In genomic region chr7:143691181-143691580, GRCm38 (mm10) we compare ENCODE assay signal across 21 mouse cellular contexts. TPM values are rescaled to one million over a fixed set of nuclear protein-coding genes. Genes with fewer than 3 reads are reported as not detected.
DNase-seq lines count a peak whose midpoint lies in the region; ATAC-seq and TF ChIP-seq lines count a peak whose summit lies in the region.
"Had no signal": no experiment of that assay in that cellular context is flagged by ENCODE, and none has a peak within 500 bp of the region (broad histone marks: within the 10 kb centered on the region; RNA-seq: fewer than 3 reads in every experiment).

No protein-coding gene starts in this region.

- ATAC-seq in heart, embryonic 13.5 days (ENCODE audit: extremely low read depth, insufficient number of reproducible peaks, low FRiP score, low TSS enrichment), result no peak
- ATAC-seq: CD4-positive, CD25-positive, alpha-beta regulatory T cell, adult 4 months; forebrain, embryonic 15.5 days had no signal

- TF ChIP-seq POLR2A in embryonic fibroblast, embryonic 13.5 days (IDR thresholded peaks at IDR 0.05; ENCODE audit: low read depth, low read length), result no peak

- no peak overlapping the region for H3K9ac ChIP-seq in heart, embryonic 13.5 days
- H3K9ac ChIP-seq: embryonic facial prominence, embryonic 15.5 days; forebrain, embryonic 15.5 days; hindbrain, embryonic 15.5 days had no signal

- H3K27me3 ChIP-seq in heart, embryonic 13.5 days (replicated peaks), result no peaks in the 10 kb centered on the region
- no peaks in the 10 kb centered on the region; the same call in 1 of the 2 replicates for H3K27me3 ChIP-seq in heart, embryonic 10.5 days (ENCODE audit: insufficient read depth, poor library complexity, severe bottlenecking)
- H3K27me3 ChIP-seq: embryonic facial prominence, embryonic 15.5 days; forebrain, embryonic 15.5 days had no signal

- TF ChIP-seq CTCF in embryonic fibroblast, embryonic 13.5 days (IDR thresholded peaks at IDR 0.05; ENCODE audit: borderline replicate concordance, insufficient read depth, low read length), result no peak

- 82% methylated on average over 5 of the region's 5 CpGs for WGBS in heart, embryonic 13.5 days
- WGBS in heart, embryonic 10.5 days, result 87% methylated on average over 5 of the region's 5 CpGs

- H3K4me3 ChIP-seq in heart, embryonic 13.5 days, result no peak overlapping the region
- H3K4me3 ChIP-seq in heart, embryonic 10.5 days, result no peak overlapping the region
- no peak overlapping the region for H3K4me3 ChIP-seq in embryonic fibroblast, embryonic 13.5 days (ENCODE audit: insufficient read depth, low read length)
- H3K4me3 ChIP-seq: embryonic facial prominence, embryonic 15.5 days; forebrain, embryonic 15.5 days; hindbrain, embryonic 15.5 days had no signal

- no peak for DNase-seq in heart, embryonic 10.5 days (ENCODE audit: low spot score)
- peak; percentile 26 for DNase-seq in testis, postnatal 10 days (ENCODE audit: low spot score)
- no peak for DNase-seq in testis, postnatal 14 days (ENCODE audit: low spot score)
- DNase-seq in T-cell, adult 2 months (ENCODE audit: low spot score), result no peak
- DNase-seq: adrenal gland, postnatal 10 days; B cell, adult 2 months; cerebellum, adult 11 months; cerebellum, adult 8-10 months; cerebellum, postnatal 14 days; embryo, embryonic 11 days; gastrocnemius, postnatal 36 days; heart, adult 18-20 months; heart, postnatal 14 days had no signal

- no peaks in the 10 kb centered on the region for H3K9me3 ChIP-seq in heart, embryonic 13.5 days
- no peaks in the 10 kb centered on the region for H3K9me3 ChIP-seq in heart, embryonic 10.5 days
- H3K9me3 ChIP-seq: embryonic facial prominence, embryonic 15.5 days; forebrain, embryonic 15.5 days; hindbrain, embryonic 15.5 days had no signal

- peak overlapping the region; percentile 26; the same call in 1 of the 2 replicates for H3K27ac ChIP-seq in heart, embryonic 13.5 days (replicated peaks)
- no peak overlapping the region for H3K27ac ChIP-seq in heart, embryonic 10.5 days
- H3K27ac ChIP-seq in embryonic fibroblast, embryonic 13.5 days (ENCODE audit: insufficient read depth, low read length), result 0 out of 2 replicates have a peak overlapping the region, but pooled peaks have one; percentile 3
- H3K27ac ChIP-seq: embryonic facial prominence, embryonic 15.5 days; forebrain, embryonic 15.5 days; hindbrain, embryonic 15.5 days had no signal

- peaks cover 89% of the 10 kb centered on the region for H3K36me3 ChIP-seq in heart, embryonic 13.5 days
- H3K36me3 ChIP-seq in heart, embryonic 10.5 days, result peaks cover 81% of the 10 kb centered on the region
- H3K36me3 ChIP-seq: G1E had no signal

- H3K4me1 ChIP-seq in heart, embryonic 13.5 days, result peaks cover 15% of the 10 kb centered on the region
- H3K4me1 ChIP-seq in heart, embryonic 10.5 days, result 0 out of 2 replicates have a peak, but pooled peaks cover 5% of the 10 kb centered on the region
- peaks cover 13% of the 10 kb centered on the region; the same call in 1 of the 2 replicates for H3K4me1 ChIP-seq in embryonic fibroblast, embryonic 13.5 days (ENCODE audit: control insufficient read depth, insufficient read depth, low read length)
- H3K4me1 ChIP-seq: embryonic facial prominence, embryonic 15.5 days; forebrain, embryonic 15.5 days; hindbrain, embryonic 15.5 days had no signal

- H3K4me2 ChIP-seq in heart, embryonic 13.5 days, result no peak overlapping the region
- H3K4me2 ChIP-seq: embryonic facial prominence, embryonic 15.5 days; forebrain, embryonic 15.5 days; hindbrain, embryonic 15.5 days had no signal

RNA-seq across cellular contexts. Expression of gene Tnfrsf23, which starts 5.5 kb away (rescaled TPM):
- polyA plus RNA-seq in heart, embryonic 13.5 days (2015; fragmentation: Nextera tagmentation; extraction: Ambion mirVana), result 2.4 and 3.1 TPM in 2 replicates
- 1.2 TPM in 2 replicates for polyA plus RNA-seq in heart, embryonic 10.5 days (2016; fragmentation: Nextera tagmentation; extraction: Ambion mirVana)
- polyA plus RNA-seq in embryonic fibroblast, embryonic 13.5 days (2011; ENCODE audit: insufficient read length, low read depth, missing spikeins), result 46.4 and 78.0 TPM in 2 replicates
- polyA plus RNA-seq: forebrain, embryonic 11.5 days; G1E had no signal

RNA-seq across cellular contexts. Expression of gene Tnfrsf22, which starts 41.7 kb away (rescaled TPM):
- 3.8 and 5.3 TPM in 2 replicates for polyA plus RNA-seq in heart, embryonic 13.5 days (2015; fragmentation: Nextera tagmentation; extraction: Ambion mirVana)
- polyA plus RNA-seq in heart, embryonic 10.5 days (2016; fragmentation: Nextera tagmentation; extraction: Ambion mirVana), result 2.6 and 2.9 TPM in 2 replicates
- 13.4 and 15.9 TPM in 2 replicates for polyA plus RNA-seq in embryonic fibroblast, embryonic 13.5 days (2011; ENCODE audit: insufficient read length, low read depth, missing spikeins)
- polyA plus RNA-seq: G1E had no signal

Comparison
In these comparisons a context has a peak if more than half of its experiments do, and no peak if none do; other contexts are left out.
1. RNA of gene Tnfrsf23, which starts 5.5 kb away (polyA plus RNA-seq): 46.4 to 78.0 TPM in embryonic fibroblast, embryonic 13.5 days; 2.4 to 3.1 TPM in heart, embryonic 13.5 days and 1.2 TPM in heart, embryonic 10.5 days; every median in the first group is over 10 times any median in the second.